Mouse (Mus musculus) T-helper 2 cell (primary cell): ENCODE data around the gene Dad1.

Experiments
- in situ Hi-C: fragments of 300-600 bp; cut with MboI, MseI; formaldehyde crosslinking; loops from one replicate; pipeline ENCODE4 v1.15.1; 2025; ENCODE audit warnings: high pct_unique_total_duplicates

The Dad1 gene

GRCm38 (mm10) chr14:54225725-54226124 is 28.2 kb downstream of the Dad1 start:
- in situ Hi-C loops, result no loop called here

- in situ Hi-C loops, result no loop called here
Measured at GRCm38 (mm10) chr14:54224484-54225467, 29.1 kb downstream of the Dad1 start.

GRCm38 (mm10) chr14:54224064-54224417 is 29.9 kb downstream of the Dad1 start:
- in situ Hi-C loops, result no loop called here

GRCm38 (mm10) chr14:54223315-54224063 is 30.4 kb downstream of the Dad1 start:
- in situ Hi-C loops, result no loop called here

- in situ Hi-C loops, result no loop called here
Measured at GRCm38 (mm10) chr14:54222289-54222727, 31.6 kb downstream of the Dad1 start.

GRCm38 (mm10) chr14:54221641-54222040 is 32.3 kb downstream of the Dad1 start:
- in situ Hi-C loops, result no loop called here

- in situ Hi-C loops, result no loop called here
Measured at GRCm38 (mm10) chr14:54220726-54221494, 33.0 kb downstream of the Dad1 start.

- in situ Hi-C loops, result no loop called here
Measured at GRCm38 (mm10) chr14:54219849-54220248, 34.1 kb downstream of the Dad1 start.

- in situ Hi-C loops, result no loop called here
Measured at GRCm38 (mm10) chr14:54219256-54219655, 34.6 kb downstream of the Dad1 start.

GRCm38 (mm10) chr14:54218721-54219120 is 35.2 kb downstream of the Dad1 start:
- in situ Hi-C loops, result no loop called here

GRCm38 (mm10) chr14:54218233-54218632 is 35.7 kb downstream of the Dad1 start:
- in situ Hi-C loops, result no loop called here

- in situ Hi-C loops, result no loop called here
Measured at GRCm38 (mm10) chr14:54216126-54216525, 37.8 kb downstream of the Dad1 start.

GRCm38 (mm10) chr14:54214901-54215300 is 39.0 kb downstream of the Dad1 start:
- in situ Hi-C loops, result no loop called here

GRCm38 (mm10) chr14:54214477-54214876 is 39.4 kb downstream of the Dad1 start:
- in situ Hi-C loops, result no loop called here

GRCm38 (mm10) chr14:54213734-54214133 is 40.2 kb downstream of the Dad1 start:
- in situ Hi-C loops, result no loop called here

GRCm38 (mm10) chr14:54211755-54212154 is 42.1 kb downstream of the Dad1 start:
- in situ Hi-C loops, result no loop called here

GRCm38 (mm10) chr14:54211199-54211598 is 42.7 kb downstream of the Dad1 start:
- in situ Hi-C loops, result no loop called here

GRCm38 (mm10) chr14:54210401-54210800 is 43.5 kb downstream of the Dad1 start:
- in situ Hi-C loops, result no loop called here

GRCm38 (mm10) chr14:54209932-54210331 is 44.0 kb downstream of the Dad1 start:
- in situ Hi-C loops, result no loop called here

- in situ Hi-C loops, result no loop called here
Measured at GRCm38 (mm10) chr14:54208741-54209140, 45.2 kb downstream of the Dad1 start.

- in situ Hi-C loops, result no loop called here
Measured at GRCm38 (mm10) chr14:54207924-54208323, 46.0 kb downstream of the Dad1 start.
